Mouse (Mus musculus): Measurements from ENCODE around the gene Sema3f.

Gene Sema3f

DNA sequence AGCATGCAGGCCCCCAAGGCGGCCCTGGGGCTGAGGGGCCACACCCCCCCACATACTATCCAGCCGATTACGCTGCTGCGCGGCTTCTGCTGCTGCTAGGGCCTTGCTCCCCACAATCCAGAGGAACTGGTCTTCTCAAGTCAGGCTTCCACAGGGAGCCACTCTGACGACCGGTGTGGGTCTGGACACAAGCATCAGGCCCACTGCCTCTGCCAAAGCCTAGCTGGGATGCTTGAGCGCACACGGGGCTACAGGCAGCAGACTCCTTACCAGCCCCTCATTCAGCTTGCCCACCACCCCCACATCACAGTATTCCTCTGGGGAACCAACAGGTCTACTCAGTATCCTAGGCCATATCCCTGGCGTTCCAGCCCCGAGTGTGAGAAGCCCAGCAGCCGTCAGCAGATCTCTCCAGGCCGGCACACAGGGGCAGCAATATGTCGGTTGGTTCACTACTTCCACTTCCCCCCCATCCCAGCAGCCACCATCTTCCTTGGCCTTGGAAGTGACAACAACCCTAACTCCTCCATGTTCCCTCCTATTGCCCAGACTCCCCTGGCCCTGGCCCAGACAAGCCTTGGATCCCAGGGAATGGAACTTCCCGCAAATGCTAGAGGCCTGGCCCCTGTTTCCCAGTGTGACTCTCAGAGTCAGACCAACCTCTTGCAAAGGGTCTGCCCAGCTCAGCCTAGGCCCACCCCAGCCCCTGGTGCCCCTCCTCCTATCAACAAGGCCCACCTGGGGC is 76.4 kb downstream of the Sema3f start:
- no peak for DNase-seq (ENCODE audit: low spot score)

DNA sequence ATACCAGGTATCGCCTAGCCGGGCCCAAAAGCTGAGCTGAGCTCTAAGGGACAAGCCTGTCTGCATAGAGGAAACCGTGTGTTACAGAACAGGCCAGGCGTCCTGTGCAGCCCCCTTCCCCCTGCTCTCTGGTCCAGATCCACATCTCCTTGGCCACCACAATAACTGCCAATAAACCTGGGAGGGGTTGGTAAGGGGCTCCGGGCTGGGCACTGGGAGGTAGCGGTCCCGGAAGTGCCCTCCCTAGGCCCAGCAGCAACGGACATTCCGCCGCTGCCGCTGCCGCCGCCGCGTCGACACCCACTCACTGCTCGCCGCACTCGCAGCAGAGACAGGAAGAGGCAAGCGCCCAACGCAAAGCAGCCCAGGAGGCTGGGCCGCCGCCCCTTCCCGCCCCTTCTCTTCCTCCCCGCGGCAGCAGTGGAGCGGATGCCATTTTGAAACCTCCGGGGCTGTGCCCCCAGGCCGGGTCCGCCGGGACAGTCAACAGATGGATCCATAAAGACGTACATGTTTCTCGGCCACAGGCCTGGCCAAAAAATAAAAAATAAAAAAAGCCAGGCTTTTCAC is 77.1 kb downstream of the Sema3f start:
- DNase-seq (ENCODE audit: low spot score): peak; percentile 84

DNA sequence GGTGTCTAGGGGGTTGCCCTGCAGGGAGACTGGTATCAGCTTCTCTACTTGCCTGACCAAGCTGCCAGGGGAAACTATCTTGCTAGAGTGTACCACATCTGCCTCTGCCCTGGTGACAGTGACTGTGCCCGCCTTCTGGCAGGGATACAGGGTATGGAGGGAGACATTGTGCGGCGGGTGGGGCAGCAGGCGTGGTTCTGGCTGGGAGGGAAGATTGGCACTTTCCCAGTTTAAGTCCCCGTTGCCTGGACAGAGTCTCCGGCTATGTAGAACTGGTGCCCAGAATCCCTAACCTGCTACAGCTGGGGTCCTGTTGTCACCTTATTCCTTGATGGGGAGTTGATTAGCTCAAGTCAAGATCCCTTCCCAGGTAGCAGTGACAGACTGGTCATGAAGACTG is 77.8 kb downstream of the Sema3f start:
- no peak for DNase-seq (ENCODE audit: low spot score)

DNA sequence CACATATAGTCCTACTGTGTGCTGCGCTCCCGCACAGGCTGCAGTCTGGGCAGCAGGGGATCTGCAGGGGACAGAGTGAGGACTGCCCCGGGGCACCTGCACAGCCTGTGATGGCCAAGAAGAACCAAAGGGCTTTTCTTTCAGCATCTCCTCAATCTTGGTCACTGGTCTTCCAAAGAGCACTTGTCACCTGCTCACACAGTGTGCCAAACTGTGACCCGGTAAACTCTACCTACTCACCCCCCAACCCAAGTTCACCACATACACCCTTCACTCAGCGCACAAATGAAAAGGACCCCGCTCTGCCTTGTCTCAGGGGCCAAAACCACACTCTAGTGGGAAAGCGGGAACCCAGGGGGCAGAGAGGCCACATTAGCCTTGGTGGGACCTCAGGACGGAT is 78.4 kb downstream of the Sema3f start:
- no peak for DNase-seq (ENCODE audit: low spot score)
